Mouse (Mus musculus): Measurements from ENCODE around the gene Ttyh3.

The Ttyh3 gene

DNA sequence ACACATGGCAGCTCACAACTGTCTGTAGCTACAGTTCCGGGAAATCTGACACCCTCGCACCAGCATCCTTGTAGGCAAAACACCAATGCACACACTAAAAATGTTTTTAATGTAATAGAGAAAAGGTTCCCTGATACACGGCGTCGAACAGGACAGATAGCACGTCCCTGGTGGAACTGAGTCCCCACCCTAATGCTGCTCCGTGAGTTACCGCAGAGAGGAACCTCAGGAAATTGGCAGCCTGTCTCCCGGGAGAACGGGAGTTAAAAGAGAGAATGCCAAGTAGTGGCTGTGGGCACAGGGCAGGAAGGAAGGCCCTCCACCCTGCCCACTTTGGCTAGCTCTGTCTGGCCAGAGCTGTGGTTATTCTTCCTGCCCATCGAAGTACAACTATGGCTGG, 2.4 kb upstream of the Ttyh3 start:
- peak in 1 of 2 experiments; percentile 29 for DNase-seq

DNA sequence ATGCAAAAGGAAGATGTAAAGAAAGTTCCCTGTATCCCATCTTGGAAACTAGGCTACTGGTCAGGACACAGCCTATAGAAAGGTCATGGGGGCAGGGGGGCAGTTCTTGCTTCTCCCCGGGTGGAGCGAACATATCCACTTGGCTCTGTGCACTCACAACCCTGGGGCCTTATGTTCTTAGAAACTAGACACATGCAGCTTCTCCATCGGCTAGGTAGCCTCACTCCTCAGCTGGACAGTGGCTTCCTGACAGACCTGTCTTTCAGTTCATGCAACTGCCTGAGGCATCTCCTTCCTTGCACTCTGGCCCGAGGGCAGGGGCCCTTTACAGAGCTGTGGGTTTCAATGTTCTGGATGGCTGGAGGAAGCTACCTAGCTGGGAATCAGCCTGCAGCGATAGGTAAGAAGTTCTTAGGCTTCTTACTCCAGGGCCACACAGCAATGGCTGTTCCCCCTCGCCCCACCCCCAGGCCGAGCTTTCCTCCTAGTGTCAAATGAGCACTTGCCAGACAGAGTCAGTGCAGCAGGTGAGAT, 1.1 kb upstream of the Ttyh3 start:
- peak in 1 of 2 experiments; percentile 26 for DNase-seq

DNA sequence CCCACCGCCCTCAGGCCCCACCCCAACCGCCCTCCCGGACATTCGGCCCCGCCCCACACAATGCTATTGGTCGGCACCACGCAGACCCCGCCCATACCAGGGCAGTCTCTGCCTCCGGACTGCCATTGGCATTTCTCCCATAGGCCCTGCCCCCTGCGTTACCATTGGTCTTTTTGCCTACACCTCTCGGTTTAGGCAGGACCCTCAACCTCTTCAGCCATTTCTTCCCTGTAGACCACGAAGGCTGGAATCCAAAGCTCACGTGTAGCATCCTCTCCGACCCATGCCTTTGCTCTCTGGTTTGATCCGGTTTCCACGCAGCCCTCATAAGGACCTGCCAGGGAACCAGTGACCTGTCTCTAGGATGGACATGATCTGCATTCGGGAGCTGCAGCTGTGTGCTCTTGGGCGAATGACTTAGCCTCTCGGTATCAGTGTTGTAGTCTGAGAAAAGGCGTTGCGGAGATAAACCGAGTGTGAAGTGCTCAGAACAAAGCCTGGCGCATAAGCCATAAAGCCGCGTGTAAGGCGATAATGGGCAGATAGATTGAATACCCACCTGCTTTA, 353 bp upstream of the Ttyh3 start:
- peak; percentile 100 for DNase-seq

DNA sequence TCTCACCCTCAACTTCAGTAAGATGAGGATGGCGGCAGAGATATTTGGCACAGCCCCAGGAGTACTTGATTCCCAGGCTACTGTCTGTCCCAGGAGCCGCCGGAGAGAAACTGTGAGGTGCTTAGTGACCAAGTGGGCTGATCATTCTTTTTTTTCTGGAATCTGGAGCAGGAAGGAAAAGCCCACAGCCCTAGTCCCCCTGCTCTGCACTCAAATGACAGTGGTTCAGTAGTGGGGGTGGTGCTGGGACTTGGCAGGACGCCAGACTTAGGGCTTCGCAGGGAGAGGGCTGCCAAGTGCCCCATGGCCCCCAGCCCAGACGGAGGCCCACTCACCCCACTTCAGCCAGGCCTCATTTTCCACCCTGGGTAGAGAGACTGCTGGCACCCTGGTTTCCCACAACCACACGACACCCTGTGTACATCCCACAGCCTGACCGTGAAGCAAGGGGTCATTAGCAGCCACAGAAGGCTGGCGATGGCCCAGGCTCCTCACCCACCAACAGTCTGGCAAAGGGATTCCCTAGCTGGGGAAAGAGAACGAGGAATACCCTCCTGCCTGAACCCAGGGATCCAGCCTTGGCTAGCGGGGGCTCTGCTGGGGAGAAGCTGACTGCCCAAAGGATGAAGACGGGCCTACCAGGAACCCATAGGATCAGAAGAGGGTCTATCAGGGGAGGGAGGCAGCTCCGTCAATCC, 861 bp downstream of the Ttyh3 start:
- peak; percentile 86 to 89 for DNase-seq

DNA sequence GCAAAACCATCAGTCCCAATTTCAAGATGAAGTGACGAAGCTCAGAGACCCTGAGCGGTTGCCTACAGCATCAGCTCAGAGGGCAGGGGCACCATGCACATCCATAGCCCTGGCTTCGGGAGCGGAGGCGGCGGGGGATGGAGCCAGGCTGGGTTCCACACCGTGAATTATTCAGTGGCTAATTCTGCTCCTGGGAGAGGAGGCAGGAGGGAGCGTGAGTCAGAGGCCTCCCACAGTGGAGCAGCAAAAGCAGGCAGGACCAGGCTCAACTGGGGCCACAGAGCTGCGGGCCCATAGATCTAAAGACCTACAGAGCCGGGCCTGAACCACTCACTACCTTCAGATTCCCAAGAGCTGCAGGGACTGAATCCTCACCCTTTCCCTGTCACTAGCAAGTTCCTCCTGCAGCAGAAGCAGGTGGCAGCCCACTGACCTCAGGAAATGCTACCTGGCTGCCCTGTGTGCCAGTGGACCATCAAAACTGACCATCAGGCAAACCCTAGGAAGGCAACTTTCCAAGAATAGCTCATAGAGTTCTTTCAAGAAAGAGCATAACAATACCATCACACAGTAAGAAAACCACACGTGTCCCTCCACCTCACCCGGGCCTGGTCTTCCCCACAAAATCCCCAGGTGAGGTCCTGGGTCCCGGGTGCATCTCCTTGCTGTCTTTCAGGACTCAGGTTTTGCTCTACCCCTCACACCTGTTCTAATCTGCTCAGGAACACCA, 1.6 kb downstream of the Ttyh3 start:
- peak in 1 of 2 experiments; percentile 38 for DNase-seq

DNA sequence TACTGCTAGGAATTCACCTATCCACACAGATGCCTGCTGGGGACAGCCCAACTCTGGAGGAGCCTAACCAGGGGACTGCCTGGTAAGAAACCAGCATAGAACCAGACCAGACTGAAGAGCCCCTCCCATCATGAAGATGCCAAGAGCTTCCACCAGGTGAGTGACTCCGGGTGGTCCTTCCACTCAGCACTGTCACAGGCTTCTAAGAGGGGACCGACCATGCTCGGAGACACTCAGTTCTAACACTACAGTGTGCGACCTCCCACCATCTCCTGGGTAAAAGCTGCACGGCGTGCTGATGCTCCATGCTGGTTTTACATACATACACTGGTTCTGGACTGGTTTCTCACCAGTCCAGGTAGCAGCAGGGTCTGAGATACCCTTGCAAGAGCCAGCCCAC, 2.7 kb downstream of the Ttyh3 start:
- no peak for DNase-seq

DNA sequence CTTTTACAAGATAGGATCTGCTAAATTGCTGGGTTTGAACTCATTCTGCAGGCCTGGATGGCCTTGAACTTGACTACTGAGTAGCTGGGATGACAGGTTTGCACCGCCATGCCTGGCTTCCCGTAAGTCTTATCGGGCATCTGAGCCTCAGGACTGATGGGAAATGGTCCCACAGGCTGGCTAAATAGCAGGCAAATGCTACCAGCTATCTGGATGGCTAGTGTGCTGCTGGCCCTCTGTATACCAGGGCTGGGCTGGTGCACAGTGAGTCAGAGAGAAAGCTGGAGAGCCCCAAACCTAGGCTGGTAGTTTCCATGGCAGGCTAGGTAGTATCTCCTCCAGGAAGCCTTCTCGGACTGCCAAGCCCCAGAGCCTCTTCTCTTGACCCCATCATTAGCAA, 3.4 kb downstream of the Ttyh3 start:
- DNase-seq: no peak

DNA sequence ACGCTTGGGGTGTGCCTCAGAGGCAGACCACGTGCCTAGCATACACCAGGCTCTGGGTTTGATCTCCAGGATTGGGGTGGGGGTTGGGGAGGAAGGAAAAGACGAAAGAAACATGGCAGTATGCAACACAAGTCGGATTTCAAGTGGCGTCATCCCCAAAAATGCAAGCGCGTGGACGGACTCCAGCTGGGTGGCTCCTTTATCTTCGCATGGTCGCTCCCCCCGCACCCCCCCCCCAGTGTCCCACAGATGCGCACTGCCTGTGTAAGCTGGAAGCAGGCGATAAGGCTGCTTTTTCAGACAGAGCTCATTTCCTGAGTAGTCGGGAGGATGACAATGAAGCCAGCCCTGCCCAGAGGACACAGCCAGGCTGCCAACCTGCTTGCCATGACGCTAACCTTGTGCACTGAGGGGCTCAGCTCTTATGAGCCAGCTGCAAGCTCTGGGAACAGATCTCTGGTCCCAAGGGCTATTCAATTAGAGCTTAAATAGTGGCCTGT, 4.1 kb downstream of the Ttyh3 start:
- DNase-seq: no peak

DNA sequence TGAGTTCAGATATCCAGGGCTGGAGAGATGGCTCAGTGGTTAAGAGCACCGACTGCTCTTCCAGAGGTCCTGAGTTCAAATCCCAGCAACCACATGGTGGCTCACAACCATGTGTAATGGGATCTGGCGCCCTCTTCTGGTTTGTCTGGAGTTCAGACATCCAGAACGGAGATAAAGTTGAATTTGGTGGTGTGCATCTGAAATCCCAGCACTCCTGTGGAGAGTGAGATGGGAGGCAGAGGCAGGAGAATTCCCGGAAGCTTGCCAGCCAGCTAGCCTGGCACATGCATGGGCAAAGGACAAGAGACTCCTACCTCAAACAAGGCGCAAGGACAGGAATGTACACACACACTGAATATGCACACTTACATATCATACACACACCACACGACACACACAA, 4.6 kb downstream of the Ttyh3 start:
- DNase-seq: no peak

DNA sequence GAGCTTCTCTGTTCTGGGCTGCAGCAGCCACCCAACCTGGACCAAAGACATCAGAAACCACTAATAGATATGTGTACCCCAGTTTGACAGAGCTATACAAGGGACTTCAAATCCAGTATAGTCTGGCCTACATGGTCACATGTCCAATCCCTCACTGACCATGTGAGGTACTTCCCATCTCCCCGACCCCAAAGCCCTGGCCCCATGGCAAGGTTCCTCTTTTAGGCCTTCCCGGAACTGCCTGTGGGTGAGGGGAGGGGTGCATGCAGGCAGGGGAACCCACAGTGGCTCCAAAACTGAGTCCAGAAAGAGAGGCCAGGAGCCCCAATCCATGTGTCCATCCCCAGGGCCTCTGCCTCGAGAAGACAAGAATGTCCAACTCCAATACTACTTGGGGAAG, 6.8 kb downstream of the Ttyh3 start:
- no peak for DNase-seq

DNA sequence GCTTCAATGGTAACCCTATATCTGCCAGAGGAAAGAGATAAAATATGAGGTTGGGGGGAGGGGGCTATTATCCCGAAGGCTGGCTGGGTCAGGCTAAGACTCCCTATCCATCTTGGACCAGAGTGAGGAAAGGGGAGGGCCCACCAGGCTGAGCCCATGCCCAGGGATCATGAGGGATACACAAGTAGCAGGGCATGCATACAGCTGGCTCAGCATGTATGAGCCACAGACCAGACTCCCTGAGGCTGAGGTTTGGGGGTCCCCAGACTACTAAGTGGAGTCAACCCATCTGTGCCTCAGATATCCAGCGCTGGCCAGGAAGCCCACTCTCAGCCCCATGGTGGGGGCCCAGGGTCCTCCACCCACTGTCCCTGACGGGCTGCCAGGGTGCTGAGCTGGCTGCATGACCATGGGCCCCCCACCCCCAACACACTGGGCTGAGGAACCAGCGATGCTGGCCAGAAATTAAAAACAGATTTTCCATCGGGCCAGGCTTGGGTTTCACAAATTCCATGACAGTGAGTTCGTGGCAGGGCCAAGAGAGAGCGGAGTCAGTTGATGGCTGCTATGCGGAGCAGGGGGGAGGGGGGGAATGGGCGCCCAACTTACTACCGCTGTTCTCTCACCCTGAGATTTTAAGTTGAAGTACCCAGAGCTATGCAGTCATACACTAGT, 7.4 kb downstream of the Ttyh3 start:
- peak in 1 of 2 experiments; percentile 63 for DNase-seq

DNA sequence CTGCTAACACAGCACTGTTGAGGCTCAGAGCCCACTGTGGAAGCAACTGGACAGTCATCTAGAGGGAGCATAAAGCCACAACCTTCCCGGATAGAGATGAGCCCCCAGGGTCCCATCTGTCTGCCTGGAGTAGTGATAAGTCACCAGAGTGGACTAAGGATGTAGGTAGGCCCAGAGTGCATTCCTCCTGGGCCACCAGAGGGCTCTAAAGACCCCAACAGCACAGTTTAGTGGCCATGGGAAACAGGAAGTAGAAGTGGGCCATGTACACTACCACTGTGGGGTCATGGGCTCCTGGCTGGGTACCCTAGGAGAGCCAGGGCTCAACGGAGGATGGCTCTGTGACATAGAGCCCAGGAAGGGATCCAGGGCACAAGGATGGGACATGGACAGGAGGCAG, 8.0 kb downstream of the Ttyh3 start:
- DNase-seq: no peak

DNA sequence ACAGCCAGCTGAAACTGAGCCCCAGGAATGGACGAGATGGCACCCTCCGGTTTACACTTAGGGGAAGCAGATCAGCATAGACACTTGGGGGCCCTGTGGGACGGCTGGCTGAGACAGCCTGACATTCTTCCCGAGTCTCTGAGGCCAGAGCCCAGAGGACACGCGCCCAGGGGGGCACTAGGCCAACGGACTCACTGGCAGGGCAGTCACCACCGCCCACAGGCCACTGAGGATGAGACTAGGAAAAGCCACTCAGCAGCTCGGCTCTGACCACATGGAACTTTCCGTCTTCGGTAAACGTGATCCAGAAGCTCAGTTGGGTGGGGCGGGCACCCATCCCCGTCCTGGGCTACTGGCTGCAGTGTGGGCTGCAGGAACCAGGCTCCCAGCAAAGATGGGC, 9.0 kb downstream of the Ttyh3 start:
- DNase-seq: peak in 1 of 2 experiments; percentile 66

DNA sequence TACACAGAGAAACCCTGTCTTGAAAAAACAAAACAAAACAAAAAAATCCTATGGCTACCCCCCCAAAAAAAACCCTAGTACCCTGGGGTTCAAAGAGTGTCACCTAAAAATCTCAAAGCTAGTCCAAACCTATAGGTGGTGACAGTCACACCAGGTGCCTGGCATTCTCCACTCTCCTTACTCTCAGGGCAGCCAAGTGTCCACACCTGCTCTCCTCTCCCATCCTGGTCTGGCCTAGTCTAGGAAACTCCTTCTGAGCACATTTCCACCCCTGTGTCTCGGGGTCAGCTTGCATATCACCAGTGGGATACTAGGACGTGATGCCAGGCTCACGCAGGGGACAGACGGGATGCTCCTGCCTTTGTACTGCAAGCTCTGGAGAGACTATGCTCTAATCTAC, 9.5 kb downstream of the Ttyh3 start:
- peak in 1 of 2 experiments; percentile 29 for DNase-seq

DNA sequence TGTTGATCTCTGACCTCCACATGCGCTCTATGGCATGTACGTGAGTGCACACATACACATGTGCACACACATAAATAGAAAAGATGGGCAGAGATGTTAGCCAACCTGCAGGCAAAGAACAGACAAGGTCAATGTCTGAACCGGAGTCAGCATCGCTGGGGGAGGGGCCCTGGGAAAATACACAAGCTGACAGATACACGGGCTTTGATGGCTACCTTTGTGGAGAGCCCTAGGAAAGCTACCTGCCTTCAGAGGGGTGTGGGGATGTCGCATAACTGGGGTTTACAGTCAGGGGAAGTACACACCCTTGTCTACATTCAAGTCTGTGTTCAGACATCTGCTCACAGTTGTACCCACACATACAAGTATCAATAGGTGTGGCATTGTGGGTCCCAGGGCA, 10.3 kb downstream of the Ttyh3 start:
- DNase-seq: no peak

DNA sequence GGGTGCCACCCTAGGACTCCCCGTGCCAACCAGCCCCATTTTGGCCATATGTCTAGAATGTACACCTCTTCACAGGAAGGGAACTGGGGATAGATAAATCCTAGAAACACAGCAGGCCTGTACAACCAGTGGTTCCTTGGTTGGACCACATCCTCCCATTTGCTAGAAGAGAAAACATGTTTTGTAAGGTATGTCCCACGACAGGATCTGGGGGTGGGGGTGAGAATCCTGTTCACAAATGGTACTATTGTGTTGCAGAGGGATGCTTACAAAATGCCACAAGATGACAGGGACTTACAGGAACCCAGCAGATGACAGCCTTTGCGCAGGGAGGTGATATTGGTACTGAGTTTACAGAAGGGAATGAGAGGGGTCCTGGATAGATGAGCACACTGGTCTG, 10.8 kb downstream of the Ttyh3 start:
- no peak for DNase-seq

DNA sequence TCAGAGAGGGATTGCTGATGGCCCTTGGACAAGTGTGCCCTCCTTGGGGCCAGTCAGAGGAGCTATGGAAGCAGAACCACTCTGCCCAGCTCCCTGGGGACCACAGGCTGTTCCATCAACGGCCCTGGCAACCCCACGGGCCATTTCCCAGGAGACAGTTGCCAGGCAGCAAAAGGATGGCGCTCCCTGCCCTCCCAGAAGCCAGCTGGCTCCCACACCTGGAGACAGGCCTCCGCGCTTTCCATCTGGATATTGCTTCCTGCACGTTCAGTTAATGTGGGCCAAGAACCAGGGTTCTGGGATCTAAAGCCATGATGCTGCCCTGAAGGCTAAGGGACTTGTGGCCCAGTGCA, 11.8 kb downstream of the Ttyh3 start:
- DNase-seq: peak; percentile 70 to 80

DNA sequence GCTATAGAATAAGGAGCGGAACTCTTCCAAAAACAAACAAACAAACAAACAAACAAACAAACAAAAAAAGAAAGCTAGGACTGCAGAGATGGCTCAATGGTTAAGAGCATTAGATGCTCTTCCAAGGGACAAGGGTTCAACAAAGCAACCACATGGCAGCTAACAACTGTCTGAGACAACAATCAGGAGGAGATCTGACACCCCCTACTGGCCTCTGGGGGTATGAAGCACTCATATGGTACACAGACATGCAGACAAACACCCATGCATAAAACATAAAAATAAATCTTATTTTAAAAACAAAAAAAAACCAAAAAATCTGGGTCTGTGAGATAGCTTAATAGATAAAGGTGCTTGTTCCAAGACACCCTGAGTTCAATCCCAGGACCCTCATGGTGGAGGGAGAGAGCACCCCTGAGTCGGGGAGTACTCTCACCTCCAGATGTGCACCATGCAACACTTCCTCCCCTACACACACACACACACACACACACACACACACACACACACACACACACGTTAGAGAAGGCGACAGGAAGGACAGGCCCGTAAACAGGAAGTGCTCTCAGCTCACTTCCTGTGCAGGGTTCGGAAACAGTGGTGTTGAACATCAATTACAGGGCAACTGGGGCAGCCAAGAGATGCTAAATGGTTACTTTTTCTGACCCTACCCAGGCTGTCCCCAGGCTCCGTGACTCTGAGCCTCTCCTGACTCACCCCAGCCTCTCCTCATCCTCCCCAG, 12.3 kb downstream of the Ttyh3 start:
- peak in 1 of 2 experiments; percentile 41 for DNase-seq

DNA sequence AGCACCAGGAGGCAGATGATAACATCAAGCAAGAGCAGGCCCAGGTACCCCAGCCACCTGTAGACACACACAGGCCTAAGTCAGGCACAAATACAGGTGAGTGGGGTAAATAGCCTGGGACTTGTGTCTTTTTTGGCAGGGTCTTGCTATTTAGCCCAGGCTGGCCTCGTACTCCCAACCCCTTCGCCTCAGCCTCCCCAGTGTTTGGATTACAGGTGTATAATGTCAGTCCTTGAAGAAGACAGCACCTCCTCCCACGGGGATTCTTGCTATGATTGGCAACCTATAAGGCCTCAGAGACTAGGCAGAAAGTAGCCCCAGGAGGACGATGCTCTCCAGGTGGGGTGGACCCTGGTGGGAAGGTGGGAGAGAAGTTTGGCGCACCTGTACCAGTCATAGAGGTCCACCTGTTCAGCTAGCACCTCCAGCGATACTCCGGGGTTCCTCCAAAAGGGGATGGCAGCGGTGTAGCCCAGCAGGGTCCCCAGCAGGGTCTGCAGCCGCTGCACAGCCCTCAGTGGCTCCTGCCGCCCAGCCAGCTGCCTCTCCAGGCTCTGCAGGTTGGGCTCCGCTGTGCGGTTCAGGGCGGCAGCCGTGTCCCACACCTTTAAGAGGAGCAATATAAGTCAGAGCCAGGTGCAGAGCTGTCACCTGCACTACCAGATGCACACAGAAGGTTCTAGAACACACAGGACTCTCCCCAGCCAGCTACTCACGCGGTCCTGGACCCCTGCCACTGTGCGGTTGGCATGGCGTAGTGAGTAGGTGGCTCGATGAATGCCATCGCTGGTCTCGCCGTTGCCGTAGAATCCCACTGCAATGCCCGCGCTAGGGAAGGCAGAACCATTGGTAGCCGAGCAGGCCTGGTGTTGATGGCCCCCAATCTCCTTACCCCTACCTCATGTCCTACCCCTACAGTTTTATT, 13.8 kb downstream of the Ttyh3 start:
- DNase-seq: peak in 1 of 2 experiments; percentile 50

DNA sequence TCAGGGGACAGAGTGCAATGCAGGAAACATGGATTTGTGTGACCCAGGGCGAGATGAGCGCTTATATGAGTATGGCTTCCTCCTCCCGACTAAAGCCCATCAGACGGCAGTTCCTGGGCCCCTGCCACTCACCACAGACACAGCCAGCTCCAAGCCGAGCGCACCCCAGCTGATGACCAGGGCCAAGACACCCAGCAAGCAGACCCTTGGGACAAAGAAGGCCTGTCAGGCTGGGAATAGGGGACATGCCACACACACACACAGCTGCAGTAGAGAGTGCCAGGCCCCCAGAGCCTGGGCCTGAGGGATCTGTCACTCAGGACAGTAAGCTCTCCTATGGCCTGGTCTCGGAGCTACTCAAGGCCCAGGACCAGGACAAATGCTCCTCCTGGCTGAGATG, 15.4 kb downstream of the Ttyh3 start:
- DNase-seq: peak; percentile 26 to 59

DNA sequence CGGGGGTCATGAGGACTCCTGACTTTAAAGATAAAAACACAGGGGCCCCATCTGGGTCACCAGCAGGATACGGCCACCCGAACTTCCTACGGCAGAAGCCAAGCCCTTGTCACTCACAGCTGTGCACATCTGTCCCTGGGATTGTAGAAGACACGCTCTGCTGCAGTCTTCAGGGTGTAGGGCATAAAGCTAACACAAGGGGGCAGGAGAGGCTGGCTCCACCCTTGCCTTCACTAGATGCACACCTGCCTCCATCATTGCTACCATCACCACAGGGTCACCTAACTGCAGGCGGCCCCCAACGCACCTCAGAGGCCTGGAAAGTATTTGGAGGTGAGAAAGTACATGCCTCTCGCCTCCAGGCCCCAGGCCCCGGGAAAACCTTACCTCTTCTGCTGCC, 19.8 kb downstream of the Ttyh3 start:
- peak in 1 of 2 experiments; percentile 40 for DNase-seq
